Mouse (Mus musculus) layer of hippocampus, postnatal 25 days (tissue): ENCODE data around the gene Qsox1. TPM values are rescaled to one million over a fixed set of nuclear protein-coding genes. Genes with fewer than 3 reads are reported as not detected.

Source experiments
- DNase-seq, 2 experiments: peaks; one replicate each; pipeline ENCODE4 v3.0.0; 2022; ENCODE audit warnings: mixed read lengths in 2 of 2, low spot score in 1 of 2; ENCODE audit errors: extremely low spot score in 1 of 2
- total RNA-seq, 2 experiments: library from RNA; stranded (reverse); gene quantifications; 2 replicates each; pipeline ENCODE4 v1.2.3; 2021

Gene Qsox1
- total RNA-seq, 2 experiments from 2014 or later, result 29.8 to 38.0 TPM

GRCm38 (mm10) chr1:155801014-155801991, 11.4 kb downstream of the Qsox1 start:
- DNase-seq, result no peak

DNA sequence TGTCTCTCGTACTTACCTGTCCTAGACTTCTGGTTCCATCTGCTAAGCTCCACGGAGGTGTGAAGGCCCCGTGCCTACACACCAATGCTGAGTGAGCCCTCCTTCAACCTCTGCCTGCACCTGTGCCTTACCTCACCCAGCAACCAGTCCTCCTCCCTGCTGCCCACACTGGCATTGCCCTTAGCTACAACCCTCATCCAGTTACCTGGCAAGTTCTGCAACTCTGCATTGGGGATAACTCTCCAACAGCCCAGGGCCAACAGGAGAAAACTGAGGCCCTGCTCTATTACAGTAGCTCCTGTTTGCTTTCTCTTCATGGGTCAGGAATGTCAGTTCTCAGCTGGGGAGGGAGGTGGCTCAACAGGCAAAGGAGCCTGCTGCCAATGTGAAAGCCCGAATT, 14.7 kb downstream of the Qsox1 start:
- DNase-seq, result no peak

DNA sequence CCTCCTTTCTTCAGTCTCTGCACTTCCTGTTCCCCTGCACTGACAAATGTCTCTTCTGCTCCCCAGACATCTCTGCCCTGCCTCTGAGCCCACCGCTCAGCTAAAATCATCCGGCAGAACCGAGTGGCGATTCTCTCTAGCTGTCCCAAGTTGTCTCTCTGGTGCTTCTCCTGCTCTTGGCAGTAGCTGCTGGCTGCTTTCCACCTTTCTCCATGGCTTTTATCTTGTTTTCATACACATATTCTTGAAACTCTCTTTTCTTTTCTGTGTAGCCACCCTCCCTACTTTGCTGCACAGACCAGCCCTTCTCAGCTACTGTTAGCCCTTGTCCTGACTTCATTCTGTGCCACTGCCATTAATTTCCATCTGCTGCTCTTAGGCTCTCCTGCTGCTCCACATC, 15.3 kb downstream of the Qsox1 start:
- DNase-seq, result no peak

DNA sequence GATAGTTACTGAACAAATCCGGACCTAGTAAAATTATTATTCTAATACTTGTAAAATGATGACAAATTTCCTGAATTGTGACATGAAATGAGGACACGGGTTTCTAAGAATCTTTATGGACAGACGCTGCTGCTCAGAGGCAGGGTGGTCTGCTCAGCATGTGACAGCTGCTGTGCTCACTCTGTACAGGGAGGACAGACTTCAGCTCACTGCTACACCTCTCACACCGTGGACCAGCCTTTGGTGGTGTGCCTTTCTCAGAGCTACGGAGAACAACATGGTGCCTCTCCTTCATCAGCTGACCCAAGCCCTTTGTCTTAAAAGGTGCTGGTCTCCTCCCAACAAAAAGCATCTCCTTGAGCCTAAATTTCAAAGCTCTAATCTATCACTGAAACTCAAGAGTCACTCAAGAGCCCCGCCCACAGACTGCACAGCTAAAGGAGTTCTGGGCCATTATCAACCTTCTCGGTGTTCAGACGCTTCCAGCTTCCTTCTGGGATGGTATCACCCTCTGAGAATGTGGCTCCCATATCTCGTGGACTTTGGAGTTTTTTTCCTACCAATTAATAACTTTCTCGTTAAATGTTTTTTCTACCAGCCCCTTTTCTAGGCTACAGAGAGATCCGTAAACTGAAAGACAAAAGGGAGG, 15.8 kb downstream of the Qsox1 start:
- DNase-seq, result no peak

GRCm38 (mm10) chr1:155795791-155796233, 16.9 kb downstream of the Qsox1 start:
- DNase-seq, result no peak

DNA sequence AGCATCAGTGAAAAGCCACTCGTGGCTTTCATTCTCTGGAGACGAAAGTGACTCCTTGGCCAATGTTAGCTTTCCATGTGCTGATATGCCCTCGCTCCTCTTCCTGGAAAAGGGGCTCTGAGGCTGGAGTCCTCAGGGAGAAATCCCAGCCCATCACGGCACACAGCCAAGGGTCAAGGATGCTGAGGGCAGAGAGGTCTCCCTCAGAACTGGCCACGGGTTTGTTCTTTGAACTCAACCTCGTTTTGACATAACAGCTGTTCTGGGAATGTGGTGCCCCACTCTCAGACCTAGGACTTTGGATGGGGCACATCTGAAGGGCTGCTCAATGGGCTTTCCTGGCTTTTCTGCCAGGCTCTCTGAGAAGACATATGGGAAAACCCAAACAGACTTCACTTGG, 17.8 kb downstream of the Qsox1 start:
- no peak for DNase-seq

DNA sequence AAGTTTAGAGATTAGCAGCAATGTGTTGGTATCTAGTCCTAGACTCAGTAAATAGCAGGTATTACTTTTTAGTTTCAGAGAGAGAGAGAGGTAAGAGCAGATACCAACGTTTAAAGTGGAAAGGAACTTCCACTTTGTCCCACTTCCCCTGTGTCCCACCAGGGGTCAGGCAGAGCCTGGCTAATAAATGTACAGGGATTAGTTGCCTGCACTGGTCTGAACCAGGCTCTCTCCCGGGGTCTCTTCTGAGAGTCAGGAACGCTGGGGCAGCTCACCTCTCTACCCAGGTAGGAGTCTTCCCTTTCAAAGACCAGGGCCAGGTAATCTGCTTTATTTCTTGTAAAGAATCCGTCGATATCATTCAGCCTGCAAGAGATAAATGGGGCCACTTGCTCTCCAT, 20.8 kb downstream of the Qsox1 start:
- DNase-seq, result no peak

DNA sequence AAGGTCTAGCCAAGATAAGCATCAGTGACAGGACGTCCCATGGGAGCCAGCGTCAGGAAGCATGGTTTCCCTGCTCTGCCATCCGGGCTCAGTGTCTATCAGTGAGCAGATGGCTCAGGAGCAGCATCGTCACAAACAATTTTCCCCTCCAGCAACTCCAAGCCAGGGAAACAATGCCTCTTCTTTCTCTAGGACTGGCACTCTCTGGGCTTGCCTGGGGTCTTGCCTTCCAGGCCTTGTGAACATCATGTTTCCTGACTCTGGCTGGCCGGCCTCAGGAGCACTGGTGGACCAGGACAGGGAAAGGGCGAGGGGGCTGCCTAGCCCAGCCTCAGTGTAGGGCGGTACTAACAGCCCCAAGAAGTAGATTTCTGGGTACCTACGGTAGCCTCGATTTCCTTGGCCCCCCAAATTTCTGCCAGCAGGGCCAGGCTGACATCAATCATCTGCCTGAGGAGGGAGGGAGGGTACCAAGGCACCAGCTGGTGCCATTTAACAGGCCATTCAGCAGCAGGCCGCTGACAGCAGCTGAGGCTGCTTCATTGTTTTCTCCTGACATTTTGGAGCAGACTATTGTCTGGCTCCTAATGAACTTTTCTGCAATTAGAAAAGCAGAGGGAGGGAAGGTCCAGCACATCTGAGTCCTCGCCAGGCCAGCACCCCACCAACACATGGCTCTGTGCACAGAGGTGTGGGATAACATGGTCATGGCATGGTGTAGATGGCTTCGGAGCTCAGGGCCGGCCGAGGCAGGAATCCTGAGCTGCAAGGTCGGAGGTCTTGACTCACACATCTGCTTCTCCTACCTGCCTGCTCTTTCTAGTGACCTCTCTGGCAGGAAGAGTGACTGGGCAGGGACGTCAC, 22.3 kb downstream of the Qsox1 start:
- no peak for DNase-seq

DNA sequence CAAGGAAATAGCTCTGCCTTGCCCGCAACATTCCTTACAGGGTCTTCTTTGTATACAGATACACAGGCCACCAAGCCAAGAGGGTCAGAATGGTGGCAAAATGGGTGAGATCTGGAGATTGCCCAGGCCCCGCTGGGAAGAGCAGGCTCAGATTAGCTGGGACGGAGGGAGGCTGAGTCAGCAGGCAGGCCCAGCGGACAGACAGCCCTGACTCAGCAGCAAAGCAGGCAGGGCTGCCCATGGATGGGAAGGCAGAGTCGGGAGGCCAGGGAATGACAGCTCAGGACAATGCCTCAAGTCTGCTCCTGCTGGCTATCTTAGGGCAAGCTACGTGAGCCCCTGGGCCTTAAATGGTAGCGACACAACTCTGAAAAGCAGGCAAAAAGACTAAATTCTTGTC, 26.8 kb downstream of the Qsox1 start:
- no peak for DNase-seq

DNA sequence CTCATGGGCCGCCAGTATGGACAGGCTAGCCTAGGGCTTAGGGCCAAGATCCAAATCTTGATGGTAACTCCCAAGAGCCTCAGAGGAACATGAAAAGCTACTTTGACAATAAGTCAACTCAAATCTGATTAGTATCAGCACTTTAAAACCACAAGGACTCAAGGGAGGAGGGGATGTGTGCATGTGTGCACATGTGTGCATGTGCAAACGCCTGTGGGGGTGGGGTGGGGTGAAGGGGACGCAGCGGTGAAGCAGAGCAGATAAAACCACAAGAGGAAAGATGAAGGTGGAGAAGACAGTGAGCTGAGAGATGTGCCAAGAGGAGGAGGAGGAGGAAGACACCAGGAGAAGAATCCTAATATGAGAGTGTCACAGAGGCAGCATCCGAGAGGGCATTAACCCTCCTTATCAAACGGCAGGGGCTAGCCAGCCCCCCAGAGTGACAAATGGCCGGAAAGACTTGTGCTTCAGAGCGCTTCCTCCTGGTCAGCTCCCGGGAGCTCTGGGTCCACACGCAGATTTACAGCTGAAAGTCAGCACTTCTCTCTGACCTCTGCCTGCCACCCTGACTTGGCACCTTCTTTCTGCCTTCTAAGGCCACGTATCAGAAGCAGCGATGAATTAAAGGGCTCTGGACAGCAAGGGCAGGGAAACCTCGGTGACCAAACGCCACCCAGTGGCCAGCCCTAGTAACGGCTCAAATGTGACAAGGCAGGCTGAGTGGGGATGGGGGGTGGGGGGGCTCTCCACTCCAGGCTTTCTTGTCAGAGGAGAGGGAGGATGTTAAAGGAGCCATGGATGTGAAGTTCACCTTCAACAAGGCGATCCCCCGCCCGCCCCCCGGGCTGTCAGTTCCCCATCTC, 28.1 kb downstream of the Qsox1 start:
- peak in 1 of 2 experiments; percentile 62 for DNase-seq

GRCm38 (mm10) chr1:155782382-155782781, 30.3 kb downstream of the Qsox1 start:
- DNase-seq, result no peak

- no peak for DNase-seq
Observed at GRCm38 (mm10) chr1:155777641-155778625, 34.8 kb downstream of the Qsox1 start.

GRCm38 (mm10) chr1:155759167-155759566, 53.5 kb downstream of the Qsox1 start:
- DNase-seq, result no peak

- no peak for DNase-seq
Observed at GRCm38 (mm10) chr1:155758711-155759110, 54.0 kb downstream of the Qsox1 start.

DNA sequence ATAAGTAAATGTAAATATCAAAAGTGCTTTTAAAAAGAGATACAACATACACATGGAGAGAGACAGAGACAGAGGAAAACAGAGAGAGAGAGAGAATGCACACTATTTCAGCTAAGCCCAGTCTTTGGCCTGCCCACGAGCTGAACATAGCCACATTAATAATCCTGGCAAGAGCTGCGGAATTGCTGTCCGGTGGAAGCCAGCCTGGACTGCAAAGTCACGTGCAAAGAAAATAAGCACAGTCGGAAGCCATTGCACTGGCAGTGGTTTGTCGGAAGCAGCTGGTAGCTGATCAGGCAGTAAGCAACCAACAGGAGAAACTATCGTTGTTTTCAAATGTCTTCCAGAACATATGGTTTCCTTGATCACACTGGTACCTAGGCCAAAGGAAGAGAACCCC, 55.1 kb downstream of the Qsox1 start:
- DNase-seq, result no peak

DNA sequence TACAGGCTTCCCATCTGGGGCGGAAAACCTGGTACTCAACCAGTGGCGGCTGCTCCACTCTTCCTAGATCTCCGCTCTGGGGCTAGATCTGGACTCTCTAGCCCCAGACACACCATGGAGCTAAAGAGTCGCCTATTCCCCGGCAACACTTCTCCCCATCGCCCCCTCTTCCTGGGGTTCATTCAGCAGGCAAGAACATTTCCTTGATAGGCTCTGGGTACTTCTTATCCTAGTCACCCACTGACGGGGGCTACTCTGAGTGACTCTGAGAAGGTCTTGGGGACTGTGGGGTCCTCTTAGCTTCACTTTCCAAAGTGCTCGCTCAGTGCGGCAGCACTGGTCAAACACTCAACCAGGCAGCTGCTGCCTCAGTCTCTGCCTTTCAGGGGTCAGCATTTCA, 59.3 kb downstream of the Qsox1 start:
- DNase-seq, result no peak

GRCm38 (mm10) chr1:155751484-155752255, 61.0 kb downstream of the Qsox1 start, which contains the start of gene Lhx4:
Gene Lhx4 (minus strand): TSS chr1:155751684.
- DNase-seq, result no peak
